7 mouse cellular contexts compared by ENCODE assay signal in genomic region chr6:114614076-114614475, GRCm38 (mm10). TPM values are rescaled to one million over a fixed set of nuclear protein-coding genes. Genes with fewer than 3 reads are reported as not detected.
A peak's percentile ranks its signal among the peaks of the same experiment; 100 is the strongest.
DNase-seq lines count a peak whose midpoint lies in the region.
"Not testable (repeated sequence)": the region's sequence is repeated elsewhere in the genome, so short reads cannot be mapped to it uniquely, and the experiment has no call there.

No protein-coding gene starts in this region.

- intact Hi-C loops in heart, postnatal 10 days (cut with DNase I); left cerebral cortex, postnatal 14 days (cut with DNase I): not testable (repeated sequence)

- peak; percentile 3 for DNase-seq in cerebellum, adult 11-12 months
- DNase-seq in frontal cortex, postnatal 25 days (ENCODE audit: low spot score in 2 of 2): peak; percentile 64 to 65
- peak; percentile 70 to 76 for DNase-seq in heart, postnatal 10 days
- peak; percentile 37 to 64 for DNase-seq in layer of hippocampus, adult 18-20 months (ENCODE audit: low spot score in 2 of 2)
- DNase-seq in left cerebral cortex, postnatal 14 days (ENCODE audit: low spot score in 2 of 2): peak; percentile 83 to 88
- DNase-seq in ovary, postnatal 36 days (ENCODE audit: low spot score): peak; percentile 67
- peak; percentile 39 for DNase-seq in thymus, postnatal 25 days

RNA-seq across cellular contexts. Expression of gene Atg7, which starts 28.8 kb away (rescaled TPM):
- 10 to 100 TPM; 15.3 to 16.1 TPM for total RNA-seq in heart, postnatal 10 days (2021)
- 10 to 100 TPM; 25.0 TPM for total RNA-seq in layer of hippocampus, adult 18-20 months (2021)
- 10 to 100 TPM; 25.5 to 26.2 TPM for total RNA-seq in left cerebral cortex, postnatal 14 days (2021)

Comparison
In these comparisons a context has a peak if more than half of its experiments do, and no peak if none do; other contexts are left out.
1. Peak in every context shown above with its lines: DNase-seq.
2. DNase-seq: peak in every context shown above with its lines; median percentile 86 in left cerebral cortex, postnatal 14 days; 73 in heart, postnatal 10 days; 67 in ovary, postnatal 36 days; 64 in frontal cortex, postnatal 25 days; 50 in layer of hippocampus, adult 18-20 months; 39 in thymus, postnatal 25 days; 3 in cerebellum, adult 11-12 months.